Mouse (Mus musculus): ENCODE data around the gene Ank3.

DNA sequence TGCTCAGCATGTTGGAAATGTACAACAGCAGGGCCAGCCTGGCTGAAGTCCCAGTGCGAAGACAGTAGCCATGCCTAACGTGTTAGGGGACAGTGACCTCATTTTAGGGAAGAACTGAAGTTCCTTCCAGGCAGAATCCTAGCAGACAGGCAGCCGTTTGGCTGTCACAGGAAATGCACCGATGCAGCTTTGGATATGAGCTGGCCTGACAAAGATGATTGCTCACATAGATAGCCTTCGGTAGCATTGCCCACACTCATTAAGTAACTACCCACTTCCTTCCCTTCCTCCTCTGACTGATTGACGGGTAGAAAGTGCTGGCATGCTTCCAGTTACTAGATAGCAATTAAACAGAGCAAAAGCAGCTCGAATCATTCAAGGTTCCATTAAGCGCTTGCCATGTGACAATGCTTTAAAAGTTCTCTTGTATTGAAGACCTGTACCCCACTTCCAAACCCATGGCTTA, 397.9 kb downstream of the Ank3 start:
- no peak for TF ChIP-seq CTCF (conservative IDR thresholded peaks at IDR 0.05; ENCODE audit: low read length)
- no peak for TF ChIP-seq POU5F1 (IDR thresholded peaks at IDR 0.05; ENCODE audit: borderline replicate concordance, low read length)

Measured in E14TG2a.4 (cell line).